Mouse (Mus musculus) heart, postnatal 0 days (tissue): Measurements from ENCODE around the gene Rabgef1. TPM values are rescaled to one million over a fixed set of nuclear protein-coding genes. Genes with fewer than 3 reads are reported as not detected.

Experiments used
- ATAC-seq: fragments of 200-750 bp; cut with Nextera tagmentation; 2 replicates; pipeline ENCODE4 v1.8.0; 2017; ENCODE audit warnings: low read depth, moderate number of reproducible peaks, moderate library complexity; ENCODE audit not compliant: insufficient read depth
- DNase-seq: peaks from one replicate; pipeline ENCODE4 v3.0.0-alpha.2; 2016; ENCODE audit warnings: low spot score
- H3K27ac ChIP-seq: fragments of 300-500 bp; sonication (generic); 2 replicates; pipeline ENCODE4 v1.5.1; 2014; ENCODE audit warnings: low read depth, mild to moderate bottlenecking
- H3K27me3 ChIP-seq: fragments of 300-500 bp; sonication (generic); 2 replicates; pipeline ENCODE4 v1.6.1; 2014; ENCODE audit warnings: low read length, mixed read lengths; ENCODE audit not compliant: control insufficient read depth, insufficient read depth
- H3K36me3 ChIP-seq: fragments of 300-500 bp; sonication (generic); replicated peaks from 2 replicates; pipeline ENCODE4 v1.6.1; 2014; ENCODE audit warnings: low read length, mixed read lengths; ENCODE audit not compliant: control insufficient read depth, insufficient read depth
- H3K4me1 ChIP-seq: fragments of 300-500 bp; sonication (generic); 2 replicates; pipeline ENCODE4 v1.6.1; 2014; ENCODE audit warnings: antibody characterized with exemption; ENCODE audit not compliant: control insufficient read depth, insufficient read depth
- H3K4me2 ChIP-seq: fragments of 300-500 bp; sonication (generic); 2 replicates; pipeline ENCODE4 v1.6.1; 2014; ENCODE audit warnings: low read depth, mild to moderate bottlenecking, low read length, moderate library complexity
- H3K4me3 ChIP-seq: fragments of 300-500 bp; sonication (generic); 2 replicates; pipeline ENCODE4 v1.5.1; 2014; ENCODE audit warnings: low read depth, low read length
- H3K9ac ChIP-seq: fragments of 300-500 bp; sonication (generic); replicated peaks from 2 replicates; pipeline ENCODE4 v1.6.1; 2014; ENCODE audit warnings: low read depth, low read length, mixed read lengths
- H3K9me3 ChIP-seq: fragments of 300-500 bp; sonication (generic); replicated peaks from 2 replicates; pipeline ENCODE4 v1.6.1; 2016; ENCODE audit warnings: low read length; ENCODE audit not compliant: control insufficient read depth
- CTCF ChIP-seq: IDR thresholded peaks from 2 replicates; pipeline ENCODE4 v1.5.1; 2016; ENCODE audit warnings: antibody characterized with exemption, control low read depth, low read depth
- EP300 ChIP-seq: IDR thresholded peaks from 2 replicates; pipeline ENCODE4 v1.6.1; 2016; ENCODE audit warnings: antibody characterized with exemption, low read depth
- WGBS: fragments of 180-500 bp; shearing (Covaris S2); extraction: QIAGEN DNeasy Blood & Tissue Kit; methylation state at CpG from one replicate; pipeline ENCODE4 v1.1.7; 2014; 5-methylcytosine and 5-hydroxymethylcytosine counted together
- polyA plus RNA-seq: library from polyadenylated mRNA; unstranded; fragments of >200 nt; fragmentation: Nextera tagmentation; extraction: Ambion mirVana; gene quantifications from 2 replicates; pipeline ENCODE4 v1.2.1, GENCODE M21; 2015
- total RNA-seq: library from RNA; depleted of rRNA; stranded (reverse); fragments of >200 nt; gene quantifications from 2 replicates; pipeline ENCODE4 v1.2.3, GENCODE M21; 2014; ENCODE audit warnings: low replicate concordance

Gene Rabgef1
- total and polyA plus RNA-seq, 2 experiments from 2014 or later = 16.7 to 17.5 TPM

DNA sequence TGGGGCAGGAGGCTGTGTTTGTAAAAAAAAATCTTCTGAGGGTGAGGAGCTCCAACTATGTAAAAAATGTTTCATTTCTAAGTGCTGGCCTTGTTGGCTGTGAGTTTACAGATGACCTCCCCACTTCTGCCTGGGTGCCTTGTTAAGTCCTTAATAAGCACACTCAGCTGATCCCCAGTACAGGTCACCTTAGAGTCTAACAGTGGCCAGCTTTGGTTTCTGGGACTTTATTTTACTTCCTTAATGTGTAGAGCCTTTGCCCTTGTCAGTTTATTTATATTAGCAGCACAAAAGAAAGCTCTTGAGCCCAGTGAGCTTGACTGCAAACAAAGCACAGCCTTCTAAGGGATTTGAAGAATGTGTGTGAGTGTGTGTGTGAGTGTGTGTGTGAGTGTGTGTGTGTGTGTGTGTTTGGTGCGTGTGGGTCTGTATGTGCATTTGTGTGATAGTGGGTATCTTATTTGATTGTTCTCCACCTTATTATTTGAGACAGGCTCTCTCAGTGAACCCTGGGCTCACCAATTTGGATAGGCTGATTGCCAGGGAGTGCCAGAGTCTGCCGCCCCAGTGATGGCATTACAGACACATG, 20.9 kb downstream of the Rabgef1 start:
- Histone ChIP-seq H3K9me3 (no peaks in the 10 kb centered on the region), H3K9ac (no peak overlapping the region), H3K36me3 (peaks cover 58% of the 10 kb centered on the region)

DNA sequence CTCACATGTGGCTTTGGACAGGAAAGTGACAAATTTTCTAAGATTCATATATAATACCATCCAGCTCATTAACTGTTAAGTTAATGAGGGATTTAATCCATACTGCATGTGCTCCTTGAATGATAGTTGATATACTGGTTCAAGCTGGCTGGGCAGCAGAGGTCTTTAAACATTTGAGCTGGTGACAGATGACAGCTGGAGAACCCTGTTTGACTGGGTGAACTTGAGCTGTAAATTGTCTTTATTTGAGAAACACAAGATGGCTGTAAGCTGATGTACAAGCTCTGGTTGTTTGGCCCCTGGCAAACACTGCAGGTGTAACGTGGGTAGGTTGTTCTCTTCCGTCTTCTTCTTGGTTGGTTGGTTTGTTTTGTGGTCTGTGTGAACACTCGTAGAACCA, 22.2 kb downstream of the Rabgef1 start:
- Histone ChIP-seq H3K4me3 (no peak overlapping the region), H3K9ac (no peak overlapping the region), H3K27me3 (no peaks in the 10 kb centered on the region), H3K27ac (no peak overlapping the region), H3K4me2 (no peak overlapping the region), H3K36me3 (peaks cover 61% of the 10 kb centered on the region), H3K4me1 (peaks cover 18% of the 10 kb centered on the region; the same call in 1 of the 2 replicates), H3K9me3 (no peaks in the 10 kb centered on the region)
- no peak for TF ChIP-seq CTCF
- TF ChIP-seq EP300 = no peak
- WGBS = 87% methylated on average over 3 of the region's 3 CpGs
- DNase-seq (no peak), ATAC-seq (no peak)

More for the DNA sequence above, 20.9 kb downstream of the Rabgef1 start:
- WGBS = 22% methylated on average over 2 of the region's 2 CpGs
- Histone ChIP-seq H3K4me2 (no peak overlapping the region), H3K4me1 (peaks cover 18% of the 10 kb centered on the region; the same call in 1 of the 2 replicates), H3K4me3 (no peak overlapping the region), H3K27me3 (no peaks in the 10 kb centered on the region), H3K27ac (peak overlapping the region; percentile 75)
- TF ChIP-seq EP300 (no peak), CTCF (no peak)
- DNase-seq (peak; percentile 37), ATAC-seq (peak; percentile 67)

DNA sequence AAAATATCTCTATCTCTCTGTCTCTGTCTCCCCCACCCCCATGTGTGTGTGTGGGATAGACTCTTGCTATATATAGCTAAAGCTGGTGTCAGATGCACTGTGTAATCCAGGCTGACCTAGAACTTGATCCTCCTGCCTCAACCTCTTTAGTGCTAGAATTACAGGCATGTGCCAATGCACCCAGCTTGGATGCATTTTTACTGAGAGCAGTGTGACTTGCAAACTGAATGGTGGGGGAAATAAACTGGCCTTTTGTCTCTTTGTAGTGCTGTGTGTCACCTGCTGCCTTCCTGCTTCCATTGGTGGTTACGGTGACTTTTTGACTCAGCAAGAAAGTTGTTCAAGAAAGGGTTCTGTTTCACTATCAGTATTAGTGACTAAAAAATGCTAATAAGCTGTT, 24.7 kb downstream of the Rabgef1 start:
- Histone ChIP-seq H3K36me3 (peaks cover 56% of the 10 kb centered on the region), H3K4me1 (peaks cover 18% of the 10 kb centered on the region; the same call in 1 of the 2 replicates), H3K27ac (no peak overlapping the region), H3K27me3 (no peaks in the 10 kb centered on the region), H3K9ac (no peak overlapping the region), H3K4me3 (no peak overlapping the region), H3K4me2 (no peak overlapping the region), H3K9me3 (no peaks in the 10 kb centered on the region)
- ATAC-seq = no peak
- TF ChIP-seq CTCF (no peak), EP300 (no peak)
- 76% methylated on average over 1 of the region's 1 CpGs for WGBS
- DNase-seq = no peak

DNA sequence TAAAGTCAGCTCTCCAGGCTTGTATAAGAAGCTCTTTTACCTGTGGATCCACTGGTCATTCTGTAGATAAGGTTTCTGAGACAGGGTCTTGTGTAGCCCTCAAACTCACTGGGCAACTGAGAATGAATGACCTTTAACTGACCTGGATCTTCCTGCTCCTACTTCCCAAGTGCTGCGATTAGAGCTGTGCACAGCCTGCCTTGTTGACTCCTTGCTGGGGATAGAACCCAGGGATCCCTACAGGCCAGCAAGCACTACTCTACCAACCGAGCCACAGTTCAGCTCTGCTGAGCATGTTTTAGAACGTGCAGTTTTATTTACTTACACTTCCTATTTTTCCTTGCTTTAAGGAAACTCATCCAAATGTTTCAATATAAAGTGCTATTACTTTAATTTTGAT, 25.9 kb downstream of the Rabgef1 start:
- ATAC-seq (no peak), DNase-seq (no peak)
- H3K27ac ChIP-seq = no peak overlapping the region
- WGBS = 56% methylated on average over 3 of the region's 3 CpGs
- H3K9me3 ChIP-seq = no peaks in the 10 kb centered on the region
- no peak overlapping the region for H3K9ac ChIP-seq
- TF ChIP-seq CTCF (no peak), EP300 (no peak)
- H3K27me3 ChIP-seq = no peaks in the 10 kb centered on the region
- peaks cover 54% of the 10 kb centered on the region for H3K36me3 ChIP-seq
- H3K4me2 ChIP-seq = no peak overlapping the region
- H3K4me1 ChIP-seq = peaks cover 11% of the 10 kb centered on the region; the same call in 1 of the 2 replicates
- H3K4me3 ChIP-seq = no peak overlapping the region

DNA sequence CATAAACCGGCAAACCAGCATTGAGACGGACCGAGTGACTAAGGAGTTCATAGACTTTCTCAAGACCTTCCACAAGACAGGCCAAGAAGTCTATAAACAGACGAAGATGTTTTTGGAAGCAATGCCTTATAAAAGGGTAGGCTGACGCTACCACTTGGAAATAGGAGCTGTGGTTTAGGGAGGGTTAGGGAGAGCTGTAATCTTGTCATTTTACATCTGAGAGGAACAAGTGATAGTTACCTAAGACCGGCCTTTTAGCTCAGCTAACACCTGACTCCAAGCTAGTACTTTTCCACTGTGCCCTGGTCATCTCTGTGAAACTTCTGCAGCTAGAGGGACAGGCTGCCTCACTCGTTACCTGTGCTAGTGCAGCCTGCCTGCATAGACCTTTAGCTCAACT, 26.4 kb downstream of the Rabgef1 start:
- ATAC-seq (no peak), DNase-seq (no peak)
- Histone ChIP-seq H3K4me2 (no peak overlapping the region), H3K4me1 (peaks cover 7% of the 10 kb centered on the region; the same call in 1 of the 2 replicates), H3K36me3 (peaks cover 52% of the 10 kb centered on the region), H3K27me3 (no peaks in the 10 kb centered on the region), H3K27ac (no peak overlapping the region), H3K4me3 (no peak overlapping the region), H3K9ac (no peak overlapping the region), H3K9me3 (no peaks in the 10 kb centered on the region)
- TF ChIP-seq EP300 (no peak), CTCF (no peak)
- whole genome bisulfite sequencing = 92% methylated on average over 7 of the region's 7 CpGs
